Mouse (Mus musculus) cerebral cortex, adult 2 months (tissue): ENCODE measurements around the gene Rpusd2.

Source experiments
- WGBS: fragments of 180-500 bp; shearing (Covaris S2); methylation state at CpG from one replicate; pipeline ENCODE4 v1.1.7; 2018; 5-methylcytosine and 5-hydroxymethylcytosine counted together

The Rpusd2 gene

DNA sequence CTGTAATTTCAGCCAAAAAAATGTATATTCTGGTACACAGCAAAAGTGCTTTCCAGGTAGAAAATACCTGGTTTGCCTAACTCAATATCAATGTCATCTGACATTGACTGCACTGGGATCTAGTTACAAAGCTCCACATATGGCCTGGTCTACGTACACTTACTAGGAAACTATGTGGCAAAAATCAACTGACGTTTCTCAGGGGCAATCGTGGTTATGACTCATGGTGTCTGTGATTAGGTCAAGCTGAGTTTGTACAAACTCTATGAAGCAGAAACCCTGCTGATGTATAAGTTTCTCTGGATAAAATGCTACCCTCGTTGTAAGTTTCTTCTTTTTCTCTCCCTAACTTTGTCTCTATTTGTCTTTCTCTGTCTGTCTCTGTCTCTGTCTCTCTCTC, 2.4 kb upstream of the Rpusd2 start:
- WGBS, result 72% methylated on average over 4 of the region's 4 CpGs

DNA sequence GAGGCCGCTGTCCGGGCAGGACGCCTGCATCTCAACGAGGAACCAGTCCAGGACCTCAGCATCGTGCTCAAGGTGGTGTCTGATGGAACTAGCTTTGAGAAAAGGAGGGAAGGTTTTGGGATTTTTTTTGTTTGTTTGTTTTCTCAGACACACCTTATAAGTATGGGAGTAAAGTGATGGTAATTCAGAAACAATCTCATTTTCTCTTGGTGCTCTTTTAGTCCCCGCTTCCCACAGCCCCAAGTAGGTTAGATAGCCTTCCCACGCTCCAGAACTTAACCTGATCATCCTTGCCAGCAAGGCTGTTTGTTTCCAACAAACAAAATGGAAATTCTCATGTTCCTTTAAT, 781 bp downstream of the Rpusd2 start:
- WGBS, result 7% methylated on average over 7 of the region's 7 CpGs

DNA sequence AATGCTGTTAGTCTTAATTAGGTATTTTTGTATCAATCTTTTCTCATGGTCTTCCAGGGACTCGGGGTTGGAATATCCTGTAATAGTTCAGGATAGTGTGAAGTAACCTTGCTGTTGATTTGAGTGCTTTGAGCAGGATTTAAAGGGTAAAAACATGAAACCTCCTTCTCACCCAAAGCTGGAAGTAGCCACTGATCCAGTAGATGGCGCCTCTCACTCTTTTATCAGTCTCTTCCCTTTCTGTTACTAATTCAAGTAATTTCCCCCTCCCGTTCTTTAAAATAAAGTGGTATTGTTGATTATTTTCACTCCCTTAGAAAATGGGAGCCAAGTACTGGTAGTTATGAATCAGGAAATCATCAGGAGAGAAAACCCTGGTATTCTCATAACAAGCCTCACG, 6.3 kb downstream of the Rpusd2 start:
- WGBS, result 36% methylated on average over 4 of the region's 4 CpGs

DNA sequence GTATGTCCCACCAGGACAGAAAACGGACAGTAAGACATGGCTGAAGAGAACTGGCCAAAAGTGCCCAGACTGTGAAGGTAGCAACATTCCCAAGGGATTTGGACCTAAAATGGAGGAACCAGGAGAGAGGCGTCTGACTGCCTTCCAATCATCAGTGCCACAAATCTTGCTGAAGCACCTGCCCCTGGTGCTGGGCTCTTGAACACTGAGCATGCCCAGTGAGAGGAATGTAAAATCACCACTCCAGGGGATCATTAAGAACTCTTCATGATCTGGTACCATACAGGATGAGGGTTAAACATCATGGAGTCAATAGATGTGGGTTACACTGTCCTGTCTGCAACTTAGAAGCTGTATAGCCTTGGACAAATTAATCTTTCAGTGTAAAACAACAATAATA, 10.6 kb downstream of the Rpusd2 start:
- WGBS, result 80% methylated on average over 2 of the region's 2 CpGs

DNA sequence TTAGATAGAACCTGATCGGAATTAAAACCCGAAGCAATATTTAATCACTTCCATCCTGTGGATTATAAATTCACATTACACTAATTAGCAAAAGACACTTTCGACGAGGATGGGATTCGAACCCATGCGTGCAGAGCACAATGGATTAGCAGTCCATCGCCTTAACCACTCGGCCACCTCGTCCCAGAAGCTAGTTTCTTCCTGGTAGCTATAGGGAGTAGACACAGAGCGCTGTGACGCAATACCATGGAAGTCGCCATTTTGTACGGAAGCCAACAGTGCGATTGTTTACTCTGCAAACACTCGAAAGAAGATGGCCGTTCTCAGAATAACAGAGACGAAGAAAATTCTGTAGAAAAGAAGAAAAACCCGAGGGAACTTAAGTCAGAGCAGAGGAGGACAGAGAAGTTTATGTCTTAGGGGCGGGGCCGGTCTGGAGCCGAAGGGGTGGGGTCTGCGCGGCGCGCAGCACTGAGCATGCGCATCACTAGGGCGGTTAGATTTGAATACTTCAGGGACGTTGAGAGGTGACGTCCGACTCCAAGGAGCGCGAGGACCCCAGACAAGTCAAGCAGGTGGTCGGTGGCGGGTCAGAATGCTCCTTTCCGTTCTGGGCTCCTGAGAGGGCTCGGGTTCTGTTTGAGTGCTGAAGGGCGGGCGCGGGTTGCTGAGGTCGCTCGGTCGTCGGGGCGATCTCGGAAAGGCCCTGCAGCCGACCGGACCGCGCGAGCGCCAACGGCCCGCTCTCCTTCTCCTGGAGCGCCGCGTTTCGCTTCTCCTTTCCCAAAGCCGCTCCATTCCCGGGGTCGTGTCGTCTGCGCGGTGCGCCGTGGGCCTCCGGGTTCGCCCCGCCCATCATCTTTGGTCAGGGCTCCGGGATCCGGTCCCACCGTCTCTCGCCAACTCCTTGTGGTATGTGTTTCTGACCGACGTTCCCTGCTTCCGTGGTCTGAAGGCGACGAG, 12.3 kb downstream of the Rpusd2 start, which contains the start of gene Knl1:
TSS of gene Knl1 (plus strand) at position 471 of the 963 bp plus-strand sequence.
- WGBS, result under 1% methylated on average over 76 of the region's 77 CpGs

DNA sequence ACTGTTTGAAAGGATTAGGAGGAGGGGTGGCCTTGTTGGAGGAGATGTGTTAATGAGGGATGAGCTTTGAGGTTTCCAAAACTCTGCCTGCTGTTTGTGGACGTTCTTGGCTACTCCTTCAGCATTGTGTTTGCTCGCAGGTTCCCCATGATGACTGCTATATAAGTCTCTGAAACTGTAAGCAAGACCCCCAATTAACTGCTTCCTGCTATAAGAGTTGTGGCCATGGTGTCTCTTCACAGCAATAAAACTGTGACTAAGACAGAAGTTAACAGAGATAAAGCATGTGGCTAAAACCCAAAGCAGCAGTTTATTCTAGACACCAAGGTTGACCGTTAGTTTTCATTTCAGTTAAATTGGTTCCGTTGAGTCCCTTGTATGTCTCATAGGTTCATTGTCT, 13.3 kb downstream of the Rpusd2 start:
- 28% methylated on average over 4 of the region's 4 CpGs for WGBS

DNA sequence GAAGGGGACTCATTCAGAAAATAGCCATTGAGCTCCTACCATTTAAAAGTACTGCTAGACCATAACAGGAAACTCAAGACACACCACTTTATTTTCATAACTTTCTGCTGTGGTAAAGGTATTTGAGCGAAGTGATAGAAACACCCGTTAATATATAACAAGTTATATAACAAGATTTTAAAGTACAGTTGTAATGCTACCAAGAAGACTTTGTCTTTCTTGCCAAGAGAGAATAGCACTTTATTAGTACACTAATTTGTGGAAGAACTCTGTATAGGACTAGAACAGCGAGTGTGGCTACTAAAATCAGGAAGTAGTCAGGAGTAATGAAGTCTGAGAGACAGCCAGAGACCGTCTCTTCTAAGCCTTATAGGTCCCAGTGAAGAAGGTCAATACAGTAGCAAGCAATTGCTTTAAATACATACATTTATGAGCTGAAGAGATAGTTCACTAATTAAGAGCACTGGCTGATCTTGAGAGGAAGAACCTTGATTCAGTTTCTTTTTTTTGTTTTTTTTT, 15.6 kb downstream of the Rpusd2 start:
- WGBS, result 87% methylated on average over 4 of the region's 4 CpGs

DNA sequence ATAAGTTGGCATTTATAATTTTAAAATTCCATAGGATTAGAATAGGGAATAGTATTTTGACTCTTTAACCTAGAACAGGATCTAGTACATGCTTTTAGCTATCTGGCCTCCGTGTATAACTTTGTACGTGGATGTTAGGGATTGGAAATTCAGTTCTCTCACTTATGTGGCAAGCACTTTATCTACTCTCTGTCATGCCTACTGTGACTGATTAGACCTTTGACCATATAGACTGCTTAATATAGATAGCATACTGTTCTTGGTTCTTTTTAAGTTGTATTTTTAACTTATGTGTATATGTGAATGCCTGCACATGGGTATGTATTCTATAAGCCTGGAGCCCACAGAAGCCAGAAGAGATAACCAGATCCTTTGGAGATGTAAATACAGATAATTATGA, 25.5 kb downstream of the Rpusd2 start:
- WGBS, result 98% methylated on average over 2 of the region's 2 CpGs

DNA sequence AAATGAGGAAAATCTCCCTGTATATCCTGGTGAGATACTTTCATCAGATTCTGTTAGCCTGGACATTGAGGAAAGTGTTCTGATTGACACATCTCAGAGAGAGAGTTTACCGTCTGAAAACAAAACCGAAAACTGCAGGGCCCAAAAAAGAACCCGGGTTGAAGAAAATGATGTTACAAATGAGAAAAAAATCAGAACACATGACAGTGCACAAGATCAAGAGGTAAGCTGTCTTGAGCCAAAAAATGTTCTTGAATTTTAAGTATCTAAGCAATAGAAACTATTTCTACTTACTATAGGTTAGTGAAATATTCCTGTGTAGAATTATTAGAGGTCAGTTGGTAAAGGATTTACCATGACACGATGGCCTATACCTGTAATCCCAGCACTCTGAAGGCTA, 37.8 kb downstream of the Rpusd2 start:
- WGBS, result 94% methylated on average over 4 of the region's 4 CpGs

DNA sequence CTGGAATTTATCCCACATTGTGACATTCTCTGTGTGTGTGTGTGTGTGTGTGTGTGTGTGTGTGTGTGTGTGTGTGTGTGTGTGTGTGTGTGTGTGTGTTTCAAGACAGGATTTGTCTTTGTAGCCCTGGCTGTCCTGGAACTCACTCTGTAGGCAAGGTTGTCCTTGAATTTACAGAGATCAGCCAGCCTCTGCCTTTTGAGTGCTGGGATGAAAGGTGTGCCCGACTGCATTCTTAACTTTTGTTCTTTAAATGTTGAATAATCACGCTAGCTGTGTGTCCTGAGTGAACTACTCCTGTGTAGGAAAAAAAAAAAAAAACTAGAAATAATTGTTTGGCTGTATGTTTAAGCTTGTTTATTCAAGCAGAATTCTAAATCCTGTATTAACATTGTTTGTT, 51.6 kb downstream of the Rpusd2 start:
- WGBS, result 91% methylated on average over 2 of the region's 2 CpGs
